8 mouse cellular contexts compared by ENCODE assay signal in genomic region chr5:125242111-125242510, GRCm38 (mm10).
DNase-seq lines count a peak whose midpoint lies in the region; ATAC-seq and TF ChIP-seq lines count a peak whose summit lies in the region.
"Had no signal": no experiment of that assay in that cellular context is flagged by ENCODE, and none has a peak within 500 bp of the region (broad histone marks: within the 10 kb centered on the region; RNA-seq: fewer than 3 reads in every experiment).

No protein-coding gene starts in this region.

- TF ChIP-seq CTCF in kidney, adult 2 months (conservative IDR thresholded peaks at IDR 0.05; ENCODE audit: insufficient read depth, insufficient read length, low read depth, low read length) = no peak

- no peaks in the 10 kb centered on the region for H3K9me3 ChIP-seq in kidney, embryonic 14.5 days (ENCODE audit: control insufficient read depth, low read length)

- peak; percentile 58 for DNase-seq in kidney, adult 2 months
- peak; percentile 39 for DNase-seq in adipocyte (ENCODE audit: low spot score)
- DNase-seq in cerebellum, adult 9-10 months = peak; percentile 83
- peak; percentile 67 to 70 for DNase-seq in gastrocnemius, postnatal 36 days
- no peak for DNase-seq in frontal cortex, postnatal 25 days (ENCODE audit: low spot score in 2 of 2)
- DNase-seq in thymus, adult 18-20 months = no peak
- DNase-seq: liver had no signal

- no peaks in the 10 kb centered on the region for H3K36me3 ChIP-seq in kidney, adult 2 months (ENCODE audit: control insufficient read depth, insufficient read depth, low read length)
- H3K36me3 ChIP-seq in kidney, embryonic 14.5 days (ENCODE audit: control insufficient read depth, insufficient read depth, low read length) = no peaks in the 10 kb centered on the region

- TF ChIP-seq POLR2A in kidney, adult 2 months (IDR thresholded peaks at IDR 0.05; ENCODE audit: low read depth, low read length) = no peak

- ATAC-seq in kidney, embryonic 14.5 days (ENCODE audit: low FRiP score, low TSS enrichment) = no peak

- H3K4me3 ChIP-seq in kidney, adult 2 months (ENCODE audit: insufficient read depth, low read depth, low read length) = no peak overlapping the region
- no peak overlapping the region for H3K4me3 ChIP-seq in kidney, embryonic 14.5 days (ENCODE audit: low read length)

- intact Hi-C loops in gastrocnemius, postnatal 36 days (cut with DNase I) = no loop called here

- no peak overlapping the region for H3K4me2 ChIP-seq in kidney, embryonic 14.5 days (replicated peaks; ENCODE audit: low read depth, low read length)

- no peaks in the 10 kb centered on the region for H3K4me1 ChIP-seq in kidney, adult 2 months (ENCODE audit: control insufficient read depth, insufficient read depth, low read length)
- peaks cover 19% of the 10 kb centered on the region; the same call in 1 of the 2 replicates for H3K4me1 ChIP-seq in kidney, embryonic 14.5 days (ENCODE audit: control insufficient read depth, insufficient read depth, low read length)

- no peak overlapping the region for H3K27ac ChIP-seq in kidney, adult 2 months (ENCODE audit: insufficient read depth, low read depth, low read length)
- no peak overlapping the region for H3K27ac ChIP-seq in kidney, embryonic 14.5 days (ENCODE audit: low read depth, low read length)

- no peaks in the 10 kb centered on the region for H3K27me3 ChIP-seq in kidney, adult 2 months (replicated peaks; ENCODE audit: control insufficient read depth, insufficient read depth, low read length)
- H3K27me3 ChIP-seq in kidney, embryonic 14.5 days (ENCODE audit: control insufficient read depth, insufficient read depth, low read length) = no peaks in the 10 kb centered on the region

- WGBS in kidney, adult 2 months = 65% methylated on average over 7 of the region's 7 CpGs
- 35% methylated on average over 7 of the region's 7 CpGs for WGBS in kidney, embryonic 14.5 days

- no peak overlapping the region for H3K9ac ChIP-seq in kidney, embryonic 14.5 days (ENCODE audit: low read depth, low read length)

Comparison
In these comparisons a context has a peak if more than half of its experiments do, and no peak if none do; other contexts are left out.
1. DNase-seq: peak in kidney, adult 2 months (single experiment), adipocyte (single experiment), cerebellum, adult 9-10 months (single experiment) and gastrocnemius, postnatal 36 days (2 of 2); none in frontal cortex, postnatal 25 days (0 of 2) and thymus, adult 18-20 months (0 of 2).